Mouse (Mus musculus): ENCODE data around the gene Cep135.

DNA sequence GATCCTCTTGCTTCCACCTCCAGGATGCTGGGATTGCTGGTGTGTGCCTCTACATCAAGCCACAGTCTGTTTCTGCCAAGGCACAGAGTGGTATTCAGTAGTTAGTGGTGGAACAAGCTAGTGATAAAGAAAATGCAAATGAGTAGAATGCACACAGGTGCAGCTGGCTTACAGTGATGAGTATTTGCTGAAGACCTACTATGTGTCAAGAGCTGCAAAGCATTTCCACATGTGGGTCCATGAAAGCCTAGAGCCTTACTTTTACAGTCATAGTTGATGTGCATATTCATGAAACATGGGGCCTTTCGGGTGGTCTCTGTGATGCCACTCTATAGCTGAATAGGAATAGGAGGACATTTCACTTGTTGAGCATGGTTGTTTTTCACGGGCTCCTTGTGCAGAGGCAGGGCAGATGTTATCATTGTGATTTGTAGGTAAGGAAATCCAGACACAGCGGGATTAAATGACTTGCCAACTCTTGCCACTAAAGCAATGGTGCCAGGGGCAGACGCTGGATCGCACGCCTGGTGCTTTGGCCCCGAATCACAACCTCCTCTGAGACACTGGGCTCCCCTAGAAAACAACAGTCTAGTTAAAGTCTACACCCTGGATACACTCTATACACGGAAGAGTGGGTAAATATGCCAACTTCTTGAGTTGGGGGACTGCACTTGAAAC lies 71.6 kb downstream of the Cep135 start:
- no peak for TF ChIP-seq HCFC1 (IDR thresholded peaks at IDR 0.05; ENCODE audit: borderline replicate concordance, insufficient read depth, low read length)
- TF ChIP-seq MAFK (IDR thresholded peaks at IDR 0.05; ENCODE audit: insufficient read depth, low read depth, low read length): no peak
- TF ChIP-seq CHD2 (IDR thresholded peaks at IDR 0.05; ENCODE audit: low read depth, low read length): no peak
- TF ChIP-seq ZC3H11A (IDR thresholded peaks at IDR 0.05; ENCODE audit: borderline replicate concordance, low read depth, low read length): no peak
